Mouse (Mus musculus) embryo, embryonic 10.5 days (tissue): ENCODE data around the gene Nlgn2.
"Not testable (repeated sequence)": the region's sequence is repeated elsewhere in the genome, so short reads cannot be mapped to it uniquely, and the experiment has no call there.

Source experiments
- DNase-seq: peaks from one replicate; pipeline ENCODE4 v3.0.0-alpha.2; 2015; ENCODE audit warnings: low spot score

Gene Nlgn2

GRCm38 (mm10) chr11:69863729-69864128 is 26.1 kb upstream of the Nlgn2 start:
- not testable (repeated sequence) for DNase-seq

- DNase-seq, result no peak
Measured at GRCm38 (mm10) chr11:69858113-69858998, 20.8 kb upstream of the Nlgn2 start, which contains the start of gene Tnk1. TSS of gene Tnk1 (minus strand) at chr11:69858730.

GRCm38 (mm10) chr11:69855347-69855746 is 17.8 kb upstream of the Nlgn2 start:
- DNase-seq, result peak; percentile 72

GRCm38 (mm10) chr11:69854680-69855079 is 17.1 kb upstream of the Nlgn2 start:
- DNase-seq, result no peak

GRCm38 (mm10) chr11:69853994-69854393 is 16.4 kb upstream of the Nlgn2 start:
- peak; percentile 24 for DNase-seq

GRCm38 (mm10) chr11:69850754-69851153 is 13.2 kb upstream of the Nlgn2 start:
- DNase-seq, result no peak

GRCm38 (mm10) chr11:69849884-69850283 is 12.3 kb upstream of the Nlgn2 start:
- no peak for DNase-seq

- no peak for DNase-seq
Measured at GRCm38 (mm10) chr11:69849128-69849527, 11.5 kb upstream of the Nlgn2 start.

GRCm38 (mm10) chr11:69848021-69848420 is 10.4 kb upstream of the Nlgn2 start:
- no peak for DNase-seq

- DNase-seq, result peak; percentile 39
Measured at GRCm38 (mm10) chr11:69846738-69847688, 9.4 kb upstream of the Nlgn2 start.

- DNase-seq, result peak; percentile 97
Measured at GRCm38 (mm10) chr11:69846198-69846680, 8.7 kb upstream of the Nlgn2 start, which contains the start of gene Plscr3. TSS of gene Plscr3 (plus strand) at chr11:69846376.

- no peak for DNase-seq
Measured at GRCm38 (mm10) chr11:69838714-69839104, 1.1 kb upstream of the Nlgn2 start.

- DNase-seq, result peak; percentile 99
Measured at GRCm38 (mm10) chr11:69837952-69838713, 549 bp upstream of the Nlgn2 start, which contains the start of gene Tmem256. TSS of gene Tmem256 (plus strand) at chr11:69838514.

- peak; percentile 62 for DNase-seq
Measured at GRCm38 (mm10) chr11:69836703-69837576, 644 bp downstream of the Nlgn2 start.

- peak; percentile 18 for DNase-seq
Measured at GRCm38 (mm10) chr11:69835966-69836335, 1.6 kb downstream of the Nlgn2 start.

GRCm38 (mm10) chr11:69835326-69835965 is 2.1 kb downstream of the Nlgn2 start:
- peak; percentile 76 for DNase-seq

- DNase-seq, result peak; percentile 35
Measured at GRCm38 (mm10) chr11:69834001-69834549, 3.5 kb downstream of the Nlgn2 start.

GRCm38 (mm10) chr11:69833554-69833953 is 4.0 kb downstream of the Nlgn2 start:
- DNase-seq, result no peak

GRCm38 (mm10) chr11:69828832-69829231 is 8.8 kb downstream of the Nlgn2 start:
- DNase-seq, result no peak

GRCm38 (mm10) chr11:69823456-69823855 is 14.1 kb downstream of the Nlgn2 start:
- DNase-seq, result no peak
